Mouse (Mus musculus) kidney, postnatal 14 days (tissue): Measurements from ENCODE around the gene Gm20403.
"Not testable (repeated sequence)": the region's sequence is repeated elsewhere in the genome, so short reads cannot be mapped to it uniquely, and the experiment has no call there.

Experiments used
- DNase-seq: peaks from one replicate; pipeline ENCODE4 v3.0.0; 2022; ENCODE audit warnings: mixed read lengths

The Gm20403 gene

DNA sequence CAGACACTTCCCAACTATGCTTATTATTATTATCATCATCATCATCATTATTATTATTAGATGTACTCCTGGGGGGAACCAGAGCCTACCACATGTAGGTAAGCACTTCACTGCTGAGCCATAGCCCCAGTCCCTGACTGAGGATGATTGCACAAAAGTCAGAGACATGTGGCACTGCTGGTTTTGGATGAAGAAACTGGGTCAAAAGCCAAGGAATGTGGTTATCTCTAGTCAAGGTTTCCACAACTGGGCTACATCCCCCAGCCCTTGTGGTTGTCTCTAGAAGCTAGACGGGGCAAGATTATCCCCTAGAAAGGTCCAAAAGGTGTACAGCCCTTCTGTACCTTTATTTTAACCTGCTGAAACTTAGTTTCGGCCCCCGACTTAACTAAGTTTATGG is 6.5 kb upstream of the Gm20403 start:
- no peak for DNase-seq

DNA sequence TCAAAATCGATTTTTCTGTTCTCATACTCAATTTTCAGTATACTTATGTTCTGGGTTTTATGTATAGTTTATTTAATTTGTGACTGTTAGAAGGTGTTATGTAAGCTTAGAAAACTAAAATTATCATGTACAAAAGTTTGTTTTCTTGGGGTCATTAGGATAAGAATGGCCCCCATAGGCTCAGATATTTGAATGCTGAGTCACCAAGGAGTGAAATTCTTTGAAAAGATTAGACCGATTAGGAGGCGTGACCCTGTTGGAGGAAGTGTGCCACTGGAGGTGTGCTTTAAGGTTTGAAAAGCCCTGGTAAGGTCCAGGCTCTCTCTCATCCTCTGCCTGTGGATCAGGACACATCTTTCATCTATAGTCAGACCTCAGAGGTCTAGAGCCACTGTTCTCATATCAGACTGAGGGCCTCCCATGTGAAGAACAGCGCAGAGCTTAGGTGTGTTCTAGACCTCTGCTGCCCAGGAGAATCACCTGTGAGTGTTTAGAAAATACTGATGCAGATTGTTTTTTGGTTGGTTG is 2.1 kb upstream of the Gm20403 start:
- DNase-seq: no peak

DNA sequence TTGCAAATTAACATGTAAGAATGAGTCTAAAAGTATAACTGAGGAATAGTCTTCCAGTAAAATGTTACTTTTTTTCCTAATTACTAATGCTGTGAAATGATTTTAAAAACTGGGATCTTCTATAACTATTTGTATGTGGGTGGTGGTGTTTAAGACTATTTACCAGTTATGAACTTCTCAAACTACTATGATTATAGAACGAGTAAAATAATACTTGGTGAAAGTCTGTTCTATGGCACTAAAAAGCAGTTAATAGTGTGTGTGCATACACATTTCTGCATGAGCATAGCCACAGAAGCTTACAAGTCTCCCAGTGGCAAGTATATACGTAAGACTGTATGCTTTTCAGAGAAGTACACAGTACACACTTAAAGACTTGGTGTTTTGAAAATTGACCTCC is 827 bp upstream of the Gm20403 start:
- no peak for DNase-seq

DNA sequence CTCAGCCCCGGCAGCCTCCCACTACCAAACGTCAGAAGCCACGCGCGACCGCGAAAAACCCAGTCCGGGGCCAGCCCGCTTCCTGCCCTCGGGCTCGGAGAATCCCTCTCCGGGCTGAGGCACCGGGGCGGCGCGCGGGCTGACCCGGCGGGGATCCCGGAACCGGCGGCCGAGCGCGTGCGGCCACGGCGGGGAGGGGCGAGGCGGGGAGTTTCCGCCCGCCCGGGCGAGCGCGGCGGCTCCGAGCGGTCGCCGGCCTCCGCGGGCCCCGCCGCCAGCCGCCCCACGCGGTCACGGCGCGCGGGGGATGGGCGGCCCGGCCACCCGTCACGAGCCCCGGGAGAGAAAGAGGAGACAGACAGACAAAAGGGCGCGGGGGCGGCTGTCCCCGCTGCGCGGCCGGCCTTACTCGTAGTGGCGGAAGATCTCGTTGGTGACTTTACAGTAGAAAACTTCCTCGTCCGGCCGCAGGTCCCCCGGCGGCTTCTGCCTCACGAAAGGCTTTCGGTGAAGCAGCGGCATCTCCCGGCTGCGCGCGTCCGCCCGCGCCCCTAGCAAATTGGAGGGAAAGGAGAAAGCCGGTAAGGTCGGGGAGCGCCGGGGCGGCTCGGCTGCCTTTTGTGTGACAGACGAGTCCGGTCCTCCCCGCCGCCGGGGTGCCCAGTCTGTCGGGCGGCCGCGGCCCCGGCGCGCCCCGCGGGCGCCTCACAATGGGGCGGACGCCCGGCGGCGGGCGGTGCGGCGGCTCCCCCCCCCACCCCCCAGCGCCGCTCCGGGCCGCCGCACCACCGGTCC is 875 bp downstream of the Gm20403 start:
- DNase-seq: peak; percentile 74

DNA sequence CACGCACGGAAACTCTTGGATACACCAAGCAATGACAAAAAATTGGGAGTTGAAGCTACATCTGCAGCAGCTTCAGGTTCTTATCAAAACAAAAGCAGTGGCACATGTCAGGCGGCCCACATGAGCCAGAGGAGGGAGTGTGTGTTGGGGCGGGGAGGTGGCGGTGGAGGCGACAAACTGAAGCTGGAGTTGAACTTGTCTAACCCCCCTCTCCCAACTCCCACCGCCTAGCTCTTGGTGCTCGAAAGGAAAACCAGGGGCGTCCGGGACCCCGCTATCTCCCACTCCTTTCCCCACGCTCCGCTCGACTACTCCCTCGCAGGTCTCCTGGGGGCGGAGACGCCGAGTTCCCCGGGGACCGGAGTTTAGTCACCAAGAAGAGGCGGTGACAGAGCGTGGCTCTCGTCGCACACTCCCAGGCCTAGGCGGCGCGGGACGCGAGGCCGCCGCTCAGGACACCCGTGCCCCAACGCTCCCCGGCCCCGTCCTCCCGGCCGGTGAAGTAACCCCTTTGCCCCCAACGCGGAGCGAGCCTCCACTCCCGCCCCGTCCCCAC is 1.6 kb downstream of the Gm20403 start:
- DNase-seq: no peak

DNA sequence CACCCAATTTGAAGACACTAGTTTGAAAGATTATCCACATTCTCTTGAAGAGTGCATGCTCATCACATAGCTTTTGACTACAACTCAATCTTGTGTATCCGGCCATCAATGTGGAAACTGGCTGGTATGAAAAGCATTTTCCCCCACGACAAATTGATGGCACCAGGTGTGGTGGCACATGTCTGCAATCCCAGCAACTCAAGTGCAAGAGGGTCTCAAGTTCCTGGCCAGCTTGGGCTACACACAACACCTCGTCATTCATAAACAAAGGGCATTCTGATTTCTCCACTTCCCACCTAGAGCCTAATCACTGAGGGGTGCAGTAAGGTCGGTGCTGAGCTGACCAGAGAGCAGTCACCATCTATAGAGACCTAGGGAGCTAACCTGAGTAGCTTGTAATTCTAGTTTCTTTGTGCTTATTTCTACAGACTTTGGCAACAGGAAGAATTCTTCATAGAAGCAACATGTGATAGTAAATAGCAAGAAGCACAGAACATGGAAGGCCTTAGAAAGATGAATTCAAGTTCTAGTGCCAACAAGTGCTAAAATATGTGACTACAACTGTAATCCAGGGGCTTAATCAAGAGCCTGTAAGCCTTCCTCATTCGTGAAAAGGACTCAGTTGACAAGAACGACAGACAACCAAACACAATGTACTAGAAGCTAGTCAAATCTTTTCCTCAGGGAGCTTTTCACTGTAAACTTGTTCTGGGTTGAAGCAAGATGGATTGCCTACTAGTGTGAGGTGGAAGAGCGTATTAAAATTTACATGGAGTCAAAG is 3.2 kb downstream of the Gm20403 start:
- no peak for DNase-seq

DNA sequence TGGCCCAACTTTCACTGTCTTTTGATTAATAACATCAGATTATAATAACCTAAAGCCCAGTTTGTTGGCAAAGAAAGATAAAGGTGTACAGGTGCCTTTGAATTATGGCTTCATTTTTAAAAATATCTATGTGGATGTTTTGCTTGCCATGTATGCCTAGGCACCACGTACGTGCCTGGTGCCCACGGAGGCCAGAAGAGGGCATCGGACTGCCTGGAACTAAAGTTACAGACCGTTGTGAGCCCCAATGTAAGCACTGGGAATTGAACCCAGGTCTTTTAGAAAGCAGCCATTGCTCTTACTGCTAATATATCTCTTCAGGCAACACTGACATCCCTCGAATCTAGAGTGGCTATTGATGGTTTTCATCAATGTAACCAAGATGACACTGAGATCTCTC is 4.4 kb downstream of the Gm20403 start:
- DNase-seq: no peak

DNA sequence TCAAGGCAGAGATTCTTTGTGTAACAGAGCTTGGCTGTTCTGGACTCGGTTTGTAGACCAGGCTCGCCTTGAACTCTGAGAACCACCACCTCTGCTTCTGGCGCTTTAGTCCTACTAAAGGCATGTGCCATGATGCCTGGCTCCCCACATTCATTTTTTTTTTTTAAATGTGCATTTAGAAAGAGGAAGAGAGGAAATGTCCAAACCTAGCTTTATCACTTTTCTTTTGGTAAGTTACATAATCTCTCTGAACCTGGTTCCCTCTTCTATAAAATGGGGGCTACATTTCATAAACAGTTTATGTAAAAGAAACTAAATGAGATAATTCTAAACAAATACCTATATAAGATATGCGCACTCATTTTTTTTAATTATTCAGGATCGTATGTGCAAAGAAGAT is 5.4 kb downstream of the Gm20403 start:
- DNase-seq: no peak

DNA sequence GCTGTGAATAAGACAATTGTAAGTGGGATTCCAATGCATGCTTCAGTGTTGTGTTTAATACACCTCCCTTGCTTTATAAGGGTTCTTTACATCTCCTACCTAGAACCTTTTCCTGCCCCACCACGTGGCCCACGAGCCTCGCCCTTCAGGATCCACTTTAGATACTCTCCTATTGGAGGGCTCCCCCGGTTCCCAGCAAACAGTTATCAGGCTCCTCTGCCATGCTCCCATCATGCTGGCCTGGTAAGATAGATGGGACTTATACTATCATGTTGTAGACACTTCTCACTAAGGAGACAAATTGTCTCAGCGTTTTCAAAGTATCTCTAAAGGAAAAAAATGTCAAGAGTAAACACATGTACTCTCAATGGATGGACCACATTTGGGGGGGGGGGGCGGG is 5.8 kb downstream of the Gm20403 start:
- no peak for DNase-seq

DNA sequence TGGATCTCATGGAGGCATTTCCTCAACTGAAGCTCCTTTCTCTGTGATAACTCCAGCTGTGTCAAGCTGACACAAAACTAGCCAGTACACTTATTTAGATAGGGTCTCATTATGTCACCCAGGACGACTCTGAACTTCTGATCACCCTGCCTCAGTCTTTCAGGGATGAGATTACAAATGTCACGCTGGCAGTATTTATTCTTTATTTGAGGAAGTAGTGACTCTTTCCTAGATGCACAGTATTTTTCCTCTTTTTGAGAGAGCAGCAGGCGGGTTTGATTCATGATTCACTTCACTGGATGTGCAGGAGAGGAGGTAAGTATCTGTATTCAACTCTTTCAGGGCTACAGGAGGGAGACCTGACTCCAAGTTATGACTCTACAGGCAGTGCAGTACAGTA is 17.3 kb downstream of the Gm20403 start:
- DNase-seq: no peak

DNA sequence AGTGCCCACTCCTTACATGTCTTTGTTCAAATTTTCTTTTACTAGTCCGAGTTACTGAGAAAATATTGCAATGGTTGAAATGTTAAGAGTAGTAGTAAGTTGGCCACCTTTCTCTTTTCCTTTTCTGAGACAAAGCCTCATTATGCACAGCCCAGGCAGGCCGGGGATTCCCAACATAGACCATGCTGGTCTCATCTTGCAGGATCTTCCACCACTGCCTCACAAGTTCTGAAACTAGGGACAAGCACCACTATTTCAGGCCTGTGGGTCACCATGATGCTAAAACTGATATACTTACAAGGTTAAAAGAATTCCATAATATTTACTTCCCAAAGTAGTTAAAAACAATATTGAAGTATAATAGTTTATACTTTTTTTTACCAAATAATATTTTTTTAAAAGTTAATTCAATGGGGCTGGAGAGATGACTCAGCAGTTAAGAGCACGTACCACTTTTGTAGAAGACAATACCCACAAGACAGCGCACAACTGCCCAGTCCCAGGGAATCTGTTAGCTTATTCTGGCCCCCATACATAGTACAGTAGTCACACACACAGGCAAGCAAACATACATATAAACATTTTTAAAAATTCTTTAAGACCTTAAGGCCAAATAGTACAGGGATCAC is 20.7 kb downstream of the Gm20403 start:
- DNase-seq: no peak

DNA sequence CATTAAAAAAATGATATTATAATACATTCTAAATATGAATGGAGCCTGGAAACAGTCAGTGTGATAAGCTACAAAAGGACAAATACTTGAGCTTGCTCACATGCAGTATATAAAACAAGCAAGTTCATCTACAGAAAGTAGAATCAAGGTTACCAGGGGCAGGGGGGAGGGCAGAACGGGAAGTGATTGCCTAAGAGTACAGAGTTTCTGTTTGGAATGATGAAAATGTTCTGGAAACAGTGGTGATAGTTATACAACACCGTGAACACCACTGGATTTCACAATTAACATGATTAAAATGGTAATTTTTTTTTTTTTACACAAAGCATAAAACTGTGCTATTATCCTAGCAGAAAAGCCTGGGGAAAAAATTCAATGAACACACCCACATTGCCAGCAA is 26.8 kb downstream of the Gm20403 start:
- no peak for DNase-seq

DNA sequence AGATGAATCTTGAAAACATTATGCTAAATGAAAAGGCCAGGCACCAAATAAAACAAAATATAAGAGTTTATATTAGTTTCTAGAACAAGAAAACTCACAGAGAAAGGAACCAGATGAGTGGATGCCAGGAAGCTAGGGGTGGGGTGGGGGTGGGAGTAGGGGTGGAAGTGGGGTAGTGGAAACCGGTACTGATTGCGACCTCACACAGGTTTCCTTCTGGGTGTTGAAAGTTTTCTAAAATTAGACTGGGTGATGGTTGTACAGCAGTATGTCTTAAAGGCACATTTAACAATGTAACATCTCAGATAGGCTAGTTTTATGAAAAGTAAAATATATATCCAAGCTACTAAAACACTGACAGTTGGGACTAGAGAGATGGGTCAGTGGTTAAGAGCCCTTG is 29.4 kb downstream of the Gm20403 start:
- DNase-seq: no peak

DNA sequence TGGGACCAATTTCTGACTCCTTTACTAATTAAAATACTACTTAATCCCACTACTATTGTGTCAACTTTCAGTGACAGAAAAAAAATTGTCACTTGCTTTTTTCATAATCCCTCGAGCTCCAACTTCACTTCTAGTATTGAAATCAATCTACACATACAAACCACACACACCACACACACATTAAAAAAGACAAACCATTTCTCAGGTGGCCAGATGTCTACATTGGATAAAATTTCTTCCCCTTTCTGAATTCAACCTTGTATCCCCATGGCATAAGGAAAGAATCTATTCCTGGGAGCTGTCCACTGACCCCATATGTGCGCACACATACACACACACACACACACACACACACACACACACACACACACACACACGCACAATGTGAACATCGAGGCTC is 29.9 kb downstream of the Gm20403 start:
- DNase-seq: no peak

DNA sequence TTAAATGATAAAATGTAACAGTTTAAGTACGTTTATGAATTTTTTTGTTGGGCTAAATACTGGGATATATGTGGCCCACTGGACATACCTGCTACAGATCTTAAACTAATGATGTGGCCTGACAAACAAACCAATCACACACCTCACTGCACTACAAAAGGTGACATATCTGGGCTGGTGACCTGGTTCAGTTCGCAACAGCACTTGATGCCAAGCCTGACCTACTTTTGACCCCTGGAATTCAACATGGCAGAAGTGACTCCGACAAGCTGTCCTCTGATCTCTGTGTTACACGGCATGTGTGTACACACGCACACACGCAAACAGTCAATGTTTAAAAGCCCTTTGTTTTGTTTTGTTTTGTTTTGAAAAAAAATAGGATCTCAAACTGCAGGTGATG is 40.2 kb downstream of the Gm20403 start:
- DNase-seq: no peak

DNA sequence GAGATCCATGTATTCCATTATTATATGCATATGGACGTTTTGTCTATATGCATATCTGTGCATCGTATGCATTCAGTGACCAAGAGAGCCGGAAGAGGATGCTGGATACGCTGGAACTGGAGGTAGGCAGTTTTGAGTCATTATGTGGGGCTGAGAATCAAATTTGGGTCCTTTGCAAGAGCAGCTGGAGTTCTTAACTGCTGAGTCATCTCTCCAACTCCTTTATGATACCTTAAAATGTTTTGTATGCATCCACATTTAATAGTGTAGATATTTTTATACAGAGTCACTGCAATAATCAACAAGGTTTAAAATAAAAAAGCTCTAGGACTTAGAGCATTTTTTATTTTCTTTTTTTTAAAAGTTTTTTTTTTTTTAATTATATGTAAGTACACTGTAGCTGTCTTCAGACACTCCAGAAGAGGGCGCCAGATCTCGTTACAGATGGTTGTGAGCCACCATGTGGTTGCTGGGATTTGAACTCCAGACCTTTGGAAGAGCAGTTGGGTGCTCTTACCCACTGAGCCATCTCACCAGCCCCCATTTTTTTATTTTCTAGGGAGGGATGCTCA is 43.7 kb downstream of the Gm20403 start:
- not testable (repeated sequence) for DNase-seq

DNA sequence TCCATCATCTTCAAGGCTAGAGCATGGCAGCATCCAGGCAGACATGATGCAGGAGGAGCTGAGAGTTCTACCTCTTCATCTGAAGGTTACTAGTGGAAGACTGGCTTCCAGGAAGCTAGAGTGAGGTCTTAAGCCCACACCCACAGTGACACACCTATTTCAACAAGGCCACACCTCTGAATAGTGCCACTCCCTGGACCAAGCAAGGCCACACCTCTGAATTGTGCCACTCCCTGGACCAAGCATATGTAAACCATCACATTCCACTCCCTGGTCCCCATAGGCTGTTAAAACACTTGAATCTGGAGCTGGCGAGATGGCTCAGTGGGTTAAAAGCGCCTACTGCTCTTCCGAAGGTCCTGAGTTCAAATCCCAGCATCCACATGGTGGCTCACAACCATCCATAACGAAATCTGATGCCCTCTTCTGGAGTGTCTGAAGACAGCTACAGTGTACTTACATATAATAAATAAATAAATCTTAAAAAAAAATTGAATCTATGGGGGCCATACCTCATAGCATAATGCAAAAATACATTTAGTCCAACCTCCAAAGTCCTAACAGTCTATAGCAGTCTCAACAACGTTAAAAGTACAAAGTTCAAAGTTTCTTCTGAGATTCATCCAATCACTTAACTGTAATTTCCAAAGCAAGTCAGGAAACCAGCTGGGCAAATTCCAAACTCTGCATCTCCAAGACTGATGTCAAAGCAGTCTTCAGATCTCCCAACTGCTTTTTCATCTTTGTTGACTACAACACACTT is 48.6 kb downstream of the Gm20403 start:
- DNase-seq: not testable (repeated sequence)
